Mouse (Mus musculus): ENCODE results near the gene Stat1. TPM values are rescaled to one million over a fixed set of nuclear protein-coding genes. Genes with fewer than 3 reads are reported as not detected.

Gene Stat1
- polyA plus RNA-seq, 1 experiment, result 255 TPM

GRCm38 (mm10) chr1:52158490-52159381, 39.5 kb downstream of the Stat1 start:
- no peak for TF ChIP-seq POLR2A (IDR thresholded peaks at IDR 0.05; ENCODE audit: control insufficient read depth, extremely low read depth, insufficient read depth, low read length, poor library complexity)
- no peak for TF ChIP-seq CTCF (IDR thresholded peaks at IDR 0.05; ENCODE audit: borderline replicate concordance, control insufficient read depth, extremely low read depth, insufficient read depth, low read length, poor library complexity)
- peaks cover 80% of the 10 kb centered on the region for H3K36me3 ChIP-seq (ENCODE audit: control insufficient read depth, insufficient read depth, low read length)

DNA sequence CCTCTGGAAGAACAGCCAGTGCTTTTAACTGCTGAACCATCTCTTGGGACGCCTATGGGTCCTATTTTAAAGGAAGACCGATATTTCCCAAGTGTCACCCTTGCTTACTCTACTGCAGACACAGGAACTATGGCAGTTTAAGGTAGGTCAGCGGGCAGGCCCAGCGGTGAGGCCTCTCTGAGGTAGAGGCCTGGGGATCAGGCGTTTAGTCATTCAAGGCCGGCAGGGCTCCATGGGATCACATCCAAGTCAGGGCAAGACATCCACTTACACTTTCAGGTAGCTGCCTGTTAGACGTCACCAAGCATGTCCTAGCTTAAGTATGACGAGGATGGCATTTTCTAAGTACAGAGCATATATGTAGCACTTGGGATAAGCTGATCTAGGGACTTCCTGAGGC, 41.9 kb downstream of the Stat1 start:
- TF ChIP-seq POLR2A (IDR thresholded peaks at IDR 0.05; ENCODE audit: control insufficient read depth, extremely low read depth, insufficient read depth, low read length, poor library complexity), result no peak
- no peak for TF ChIP-seq CTCF (IDR thresholded peaks at IDR 0.05; ENCODE audit: borderline replicate concordance, control insufficient read depth, extremely low read depth, insufficient read depth, low read length, poor library complexity)
- H3K27me3 ChIP-seq (ENCODE audit: control insufficient read depth, insufficient read depth, low read length), result no peaks in the 10 kb centered on the region
- no peaks in the 10 kb centered on the region for H3K4me1 ChIP-seq (replicated peaks; ENCODE audit: control insufficient read depth, insufficient read depth, low read length)
- no peak overlapping the region for H3K4me3 ChIP-seq (ENCODE audit: control insufficient read depth, insufficient read depth, low read length)
- WGBS, result 98% methylated on average over 8 of the region's 8 CpGs
- H3K27ac ChIP-seq (ENCODE audit: control insufficient read depth, insufficient read depth, low read length), result no peak overlapping the region
- peaks cover 63% of the 10 kb centered on the region for H3K36me3 ChIP-seq (ENCODE audit: control insufficient read depth, insufficient read depth, low read length)
- no peak for DNase-seq

More at GRCm38 (mm10) chr1:52158490-52159381, 39.5 kb downstream of the Stat1 start:
- Histone ChIP-seq H3K4me3 (ENCODE audit: control insufficient read depth, insufficient read depth, low read length) (no peak overlapping the region), H3K27ac (ENCODE audit: control insufficient read depth, insufficient read depth, low read length) (no peak overlapping the region), H3K27me3 (ENCODE audit: control insufficient read depth, insufficient read depth, low read length) (no peaks in the 10 kb centered on the region), H3K4me1 (replicated peaks; ENCODE audit: control insufficient read depth, insufficient read depth, low read length) (no peaks in the 10 kb centered on the region)
- no peak for DNase-seq
- 96% methylated on average over 17 of the region's 17 CpGs for WGBS

GRCm38 (mm10) chr1:52163707-52164457, 44.6 kb downstream of the Stat1 start:
- Histone ChIP-seq H3K27me3 (ENCODE audit: control insufficient read depth, insufficient read depth, low read length) (no peaks in the 10 kb centered on the region), H3K4me3 (ENCODE audit: control insufficient read depth, insufficient read depth, low read length) (no peak overlapping the region), H3K36me3 (ENCODE audit: control insufficient read depth, insufficient read depth, low read length) (peaks cover 42% of the 10 kb centered on the region), H3K4me1 (replicated peaks; ENCODE audit: control insufficient read depth, insufficient read depth, low read length) (no peaks in the 10 kb centered on the region), H3K27ac (ENCODE audit: control insufficient read depth, insufficient read depth, low read length) (no peak overlapping the region)
- no peak for DNase-seq
- WGBS, result 87% methylated on average over 5 of the region's 5 CpGs
- TF ChIP-seq POLR2A (IDR thresholded peaks at IDR 0.05; ENCODE audit: control insufficient read depth, extremely low read depth, insufficient read depth, low read length, poor library complexity), result no peak
- TF ChIP-seq CTCF (IDR thresholded peaks at IDR 0.05; ENCODE audit: borderline replicate concordance, control insufficient read depth, extremely low read depth, insufficient read depth, low read length, poor library complexity), result no peak

- no peak for DNase-seq
- no peak overlapping the region for H3K27ac ChIP-seq (ENCODE audit: control insufficient read depth, insufficient read depth, low read length)
- H3K4me1 ChIP-seq (replicated peaks; ENCODE audit: control insufficient read depth, insufficient read depth, low read length), result peaks cover 13% of the 10 kb centered on the region
- no peaks in the 10 kb centered on the region for H3K27me3 ChIP-seq (ENCODE audit: control insufficient read depth, insufficient read depth, low read length)
- TF ChIP-seq CTCF (IDR thresholded peaks at IDR 0.05; ENCODE audit: borderline replicate concordance, control insufficient read depth, extremely low read depth, insufficient read depth, low read length, poor library complexity) (no peak), POLR2A (IDR thresholded peaks at IDR 0.05; ENCODE audit: control insufficient read depth, extremely low read depth, insufficient read depth, low read length, poor library complexity) (no peak)
- no peak overlapping the region for H3K4me3 ChIP-seq (ENCODE audit: control insufficient read depth, insufficient read depth, low read length)
- H3K36me3 ChIP-seq (ENCODE audit: control insufficient read depth, insufficient read depth, low read length), result peaks cover 24% of the 10 kb centered on the region; the same call in 1 of the 2 replicates
- WGBS, result 58% methylated on average over 14 of the region's 14 CpGs
These were observed 47.5 kb downstream of the Stat1 start for GRCm38 (mm10) chr1:52166652-52167220.

- Histone ChIP-seq H3K36me3 (ENCODE audit: control insufficient read depth, insufficient read depth, low read length) (peaks cover 10% of the 10 kb centered on the region; the same call in 1 of the 2 replicates), H3K27me3 (ENCODE audit: control insufficient read depth, insufficient read depth, low read length) (no peaks in the 10 kb centered on the region), H3K27ac (ENCODE audit: control insufficient read depth, insufficient read depth, low read length) (no peak overlapping the region), H3K4me1 (replicated peaks; ENCODE audit: control insufficient read depth, insufficient read depth, low read length) (peaks cover 13% of the 10 kb centered on the region), H3K4me3 (ENCODE audit: control insufficient read depth, insufficient read depth, low read length) (no peak overlapping the region)
- no peak for TF ChIP-seq POLR2A (IDR thresholded peaks at IDR 0.05; ENCODE audit: control insufficient read depth, extremely low read depth, insufficient read depth, low read length, poor library complexity)
- peak; percentile 65; the same call in 1 of the 2 replicates for TF ChIP-seq CTCF (IDR thresholded peaks at IDR 0.05; ENCODE audit: borderline replicate concordance, control insufficient read depth, extremely low read depth, insufficient read depth, low read length, poor library complexity)
- DNase-seq, result peak; percentile 54
- WGBS, result 52% methylated on average over 3 of the region's 3 CpGs
These were observed 50.8 kb downstream of the Stat1 start for GRCm38 (mm10) chr1:52170057-52170456.

DNA sequence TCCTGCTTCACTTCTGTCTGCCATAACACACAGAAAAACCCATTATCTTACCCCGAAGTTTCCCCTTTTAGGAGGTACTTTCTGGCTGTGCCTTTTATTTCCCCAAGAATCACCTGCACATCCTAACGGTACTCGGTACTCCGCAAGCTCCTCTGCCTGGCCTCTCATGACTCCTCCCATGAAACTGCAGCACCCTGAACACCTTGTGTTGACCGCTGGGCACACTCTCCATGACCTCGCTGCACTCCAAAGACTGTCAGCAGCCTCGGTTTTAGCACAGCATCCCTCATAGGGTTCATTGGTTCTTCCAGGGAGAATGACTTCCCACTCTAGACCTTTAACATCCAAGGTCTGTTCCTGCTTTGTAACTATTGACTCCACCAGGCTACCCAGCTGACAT, 51.5 kb downstream of the Stat1 start:
- Histone ChIP-seq H3K27me3 (ENCODE audit: control insufficient read depth, insufficient read depth, low read length) (no peaks in the 10 kb centered on the region), H3K36me3 (ENCODE audit: control insufficient read depth, insufficient read depth, low read length) (peaks cover 9% of the 10 kb centered on the region; the same call in 1 of the 2 replicates), H3K4me1 (replicated peaks; ENCODE audit: control insufficient read depth, insufficient read depth, low read length) (peaks cover 13% of the 10 kb centered on the region), H3K27ac (ENCODE audit: control insufficient read depth, insufficient read depth, low read length) (no peak overlapping the region), H3K4me3 (ENCODE audit: control insufficient read depth, insufficient read depth, low read length) (no peak overlapping the region)
- 89% methylated on average over 7 of the region's 7 CpGs for WGBS
- DNase-seq, result no peak
- no peak for TF ChIP-seq POLR2A (IDR thresholded peaks at IDR 0.05; ENCODE audit: control insufficient read depth, extremely low read depth, insufficient read depth, low read length, poor library complexity)
- no peak for TF ChIP-seq CTCF (IDR thresholded peaks at IDR 0.05; ENCODE audit: borderline replicate concordance, control insufficient read depth, extremely low read depth, insufficient read depth, low read length, poor library complexity)
